Mouse (Mus musculus) hindbrain, embryonic 14.5 days (tissue): ENCODE data around the gene Wnt1. TPM values are rescaled to one million over a fixed set of nuclear protein-coding genes. Genes with fewer than 3 reads are reported as not detected.

ENCODE experiments used
- ATAC-seq: fragments of 200-750 bp; cut with Nextera tagmentation; 2 replicates; pipeline ENCODE4 v1.8.0; 2017; ENCODE audit warnings: moderate number of reproducible peaks, mild to moderate bottlenecking, moderate TSS enrichment, moderate library complexity; ENCODE audit not compliant: low FRiP score
- DNase-seq: peaks from one replicate; pipeline ENCODE4 v3.0.0-alpha.2; 2015; ENCODE audit warnings: low spot score
- H3K27ac ChIP-seq: fragments of 300-500 bp; sonication (generic); 2 replicates; pipeline ENCODE4 v1.5.1; 2014; ENCODE audit warnings: mild to moderate bottlenecking, moderate library complexity
- H3K27me3 ChIP-seq: fragments of 300-500 bp; sonication (generic); 2 replicates; pipeline ENCODE4 v1.6.1; 2014; ENCODE audit warnings: mild to moderate bottlenecking, low read length, mixed read lengths; ENCODE audit not compliant: control insufficient read depth, insufficient read depth
- H3K36me3 ChIP-seq: fragments of 300-500 bp; sonication (generic); replicated peaks from 2 replicates; pipeline ENCODE4 v1.6.1; 2014; ENCODE audit not compliant: control insufficient read depth, insufficient read depth
- H3K4me1 ChIP-seq: fragments of 300-500 bp; sonication (generic); replicated peaks from 2 replicates; pipeline ENCODE4 v1.6.1; 2014; ENCODE audit warnings: antibody characterized with exemption, low read length, mixed read lengths; ENCODE audit not compliant: control insufficient read depth, insufficient read depth
- H3K4me2 ChIP-seq: fragments of 300-500 bp; sonication (generic); replicated peaks from 2 replicates; pipeline ENCODE4 v1.6.1; 2014; ENCODE audit warnings: mild to moderate bottlenecking, moderate library complexity
- H3K4me3 ChIP-seq: fragments of 300-500 bp; sonication (generic); replicated peaks from 2 replicates; pipeline ENCODE4 v1.5.1; 2014; ENCODE audit warnings: mild to moderate bottlenecking, low read length
- H3K9ac ChIP-seq: fragments of 300-500 bp; sonication (generic); 2 replicates; pipeline ENCODE4 v1.6.1; 2014
- H3K9me3 ChIP-seq: fragments of 300-500 bp; sonication (generic); 2 replicates; pipeline ENCODE4 v1.6.1; 2016; ENCODE audit warnings: low read length; ENCODE audit not compliant: control insufficient read depth
- WGBS: fragments of 180-500 bp; shearing (Covaris S2); extraction: QIAGEN DNeasy Blood & Tissue Kit; methylation state at CpG from one replicate; pipeline ENCODE4 v1.1.7; 2014; 5-methylcytosine and 5-hydroxymethylcytosine counted together
- polyA plus RNA-seq: library from polyadenylated mRNA; unstranded; fragments of >200 nt; fragmentation: Nextera tagmentation; extraction: Ambion mirVana; gene quantifications from 2 replicates; pipeline ENCODE4 v1.2.1, GENCODE M21; 2014

The Wnt1 gene
- polyA plus RNA-seq, 1 experiment from 2014 or later, result 2.1 TPM

- H3K36me3 ChIP-seq, result no peaks in the 10 kb centered on the region
- peak overlapping the region; percentile 16 for H3K4me3 ChIP-seq
- peak overlapping the region; percentile 38 for H3K4me2 ChIP-seq
- peaks cover 30% of the 10 kb centered on the region for H3K4me1 ChIP-seq
- ATAC-seq (no peak; the same call in 1 of the 2 replicates), DNase-seq (no peak)
- no peak overlapping the region for H3K9ac ChIP-seq
- no peaks in the 10 kb centered on the region for H3K9me3 ChIP-seq
- no peak overlapping the region for H3K27ac ChIP-seq
- peaks cover 100% of the 10 kb centered on the region for H3K27me3 ChIP-seq
- WGBS, result 1% methylated on average over 62 of the region's 62 CpGs
Measured at GRCm38 (mm10) chr15:98776280-98777004, 13.2 kb upstream of the Wnt1 start.

GRCm38 (mm10) chr15:98777005-98777616, 12.5 kb upstream of the Wnt1 start:
- no peak for ATAC-seq
- DNase-seq, result no peak
- H3K4me2 ChIP-seq, result no peak overlapping the region
- H3K9me3 ChIP-seq, result no peaks in the 10 kb centered on the region
- peaks cover 30% of the 10 kb centered on the region for H3K4me1 ChIP-seq
- H3K9ac ChIP-seq, result no peak overlapping the region
- no peak overlapping the region for H3K4me3 ChIP-seq
- H3K27me3 ChIP-seq, result peaks cover 100% of the 10 kb centered on the region
- H3K36me3 ChIP-seq, result no peaks in the 10 kb centered on the region
- no peak overlapping the region for H3K27ac ChIP-seq
- 2% methylated on average over 18 of the region's 19 CpGs for WGBS

- Histone ChIP-seq H3K4me1 (peaks cover 25% of the 10 kb centered on the region), H3K36me3 (no peaks in the 10 kb centered on the region), H3K9me3 (no peaks in the 10 kb centered on the region), H3K4me3 (peak within 1 kb of the TSS; percentile 20), H3K27me3 (peaks cover 98% of the 10 kb centered on the region), H3K27ac (no peak within 1 kb of the TSS), H3K4me2 (peak within 1 kb of the TSS; percentile 45), H3K9ac (no peak within 1 kb of the TSS)
- ATAC-seq, result no peak
- DNase-seq, result no peak
- 2% methylated on average over 21 of the region's 33 CpGs for WGBS
Measured at GRCm38 (mm10) chr15:98777762-98778161, 11.9 kb upstream of the Wnt1 start, which contains the start of gene Wnt10b. TSS of gene Wnt10b (minus strand) at chr15:98778150.

DNA sequence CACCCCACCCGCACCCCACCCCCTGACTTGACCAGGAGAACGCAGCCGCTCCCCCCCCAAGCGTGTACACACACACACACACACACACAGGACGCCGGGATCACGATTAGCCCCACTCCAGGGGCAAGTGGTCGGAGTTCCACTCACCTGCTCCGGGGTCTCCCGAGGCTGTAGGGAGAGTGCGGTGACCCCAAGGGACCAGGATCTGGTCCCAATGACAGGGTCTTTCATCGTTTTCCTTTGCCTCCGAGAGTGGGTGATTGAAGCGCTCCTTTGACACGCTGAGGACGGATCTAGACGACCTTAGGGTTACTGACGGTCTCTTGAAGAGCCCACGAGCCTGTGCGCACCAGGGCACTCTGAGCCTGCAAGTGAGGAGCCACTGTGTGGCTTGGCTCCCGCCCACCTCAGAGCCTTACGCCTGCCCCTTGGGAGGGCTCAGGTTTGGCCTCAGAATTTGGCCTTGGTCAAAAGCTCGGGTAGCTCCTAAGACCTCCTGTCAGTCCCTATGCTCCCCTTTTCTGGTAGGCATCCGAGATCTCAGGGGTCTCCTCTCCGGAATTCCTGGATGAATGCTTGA, 11.4 kb upstream of the Wnt1 start:
- H3K9ac ChIP-seq, result no peak overlapping the region
- H3K27me3 ChIP-seq, result peaks cover 97% of the 10 kb centered on the region
- H3K36me3 ChIP-seq, result no peaks in the 10 kb centered on the region
- H3K9me3 ChIP-seq, result no peaks in the 10 kb centered on the region
- peaks cover 24% of the 10 kb centered on the region for H3K4me1 ChIP-seq
- ATAC-seq, result no peak
- WGBS, result 2% methylated on average over 23 of the region's 25 CpGs
- peak overlapping the region; percentile 45 for H3K4me2 ChIP-seq
- no peak for DNase-seq
- peak overlapping the region; percentile 20 for H3K4me3 ChIP-seq
- H3K27ac ChIP-seq, result no peak overlapping the region

DNA sequence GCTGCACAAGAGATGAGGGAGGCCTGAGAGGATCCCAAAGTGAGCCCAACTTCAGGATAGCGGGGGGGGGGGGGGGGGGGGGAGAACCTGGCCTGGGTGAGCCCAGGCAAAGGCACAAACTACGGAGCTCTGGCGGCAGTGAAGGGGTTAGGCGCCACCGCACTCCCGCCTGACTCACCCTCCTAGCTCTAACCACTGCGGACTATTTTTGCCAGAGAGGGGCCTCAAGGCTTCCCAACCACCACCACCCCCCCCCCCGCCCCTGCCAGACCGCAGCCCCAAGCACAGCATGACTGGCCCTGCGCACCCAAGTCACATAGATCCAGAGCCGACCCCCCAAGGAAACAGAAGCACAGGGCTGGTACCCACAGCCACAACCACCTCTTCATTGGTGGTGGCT, 10.9 kb upstream of the Wnt1 start:
- H3K4me1 ChIP-seq, result peaks cover 24% of the 10 kb centered on the region
- DNase-seq (no peak), ATAC-seq (no peak)
- H3K27ac ChIP-seq, result no peak overlapping the region
- no peak overlapping the region for H3K9ac ChIP-seq
- H3K27me3 ChIP-seq, result peaks cover 93% of the 10 kb centered on the region
- no peaks in the 10 kb centered on the region for H3K36me3 ChIP-seq
- H3K9me3 ChIP-seq, result no peaks in the 10 kb centered on the region
- no peak overlapping the region for H3K4me3 ChIP-seq
- 6% methylated on average over 9 of the region's 11 CpGs for WGBS
- H3K4me2 ChIP-seq, result no peak overlapping the region

DNA sequence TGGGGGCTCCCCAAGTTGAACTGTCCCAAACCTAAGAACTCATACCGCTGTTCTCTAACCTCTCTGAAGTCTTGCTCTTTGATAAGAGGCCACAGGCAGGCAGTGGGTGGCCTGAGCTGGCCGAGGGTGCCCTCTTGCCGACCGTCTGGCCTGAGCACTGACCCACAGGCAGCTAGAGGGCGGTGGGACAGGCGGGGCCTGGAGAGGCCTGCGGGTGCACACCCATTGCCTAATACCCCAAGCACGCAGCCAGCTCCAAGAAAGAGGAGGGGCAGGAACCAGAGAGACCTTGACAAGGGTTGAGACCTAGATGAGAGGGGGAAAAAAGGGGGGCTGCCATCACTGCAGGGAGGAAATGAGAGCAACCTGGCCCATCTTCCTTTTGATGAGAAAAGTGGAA, 9.6 kb upstream of the Wnt1 start:
- Histone ChIP-seq H3K4me2 (no peak overlapping the region), H3K27me3 (peaks cover 80% of the 10 kb centered on the region), H3K9ac (no peak overlapping the region)

DNA sequence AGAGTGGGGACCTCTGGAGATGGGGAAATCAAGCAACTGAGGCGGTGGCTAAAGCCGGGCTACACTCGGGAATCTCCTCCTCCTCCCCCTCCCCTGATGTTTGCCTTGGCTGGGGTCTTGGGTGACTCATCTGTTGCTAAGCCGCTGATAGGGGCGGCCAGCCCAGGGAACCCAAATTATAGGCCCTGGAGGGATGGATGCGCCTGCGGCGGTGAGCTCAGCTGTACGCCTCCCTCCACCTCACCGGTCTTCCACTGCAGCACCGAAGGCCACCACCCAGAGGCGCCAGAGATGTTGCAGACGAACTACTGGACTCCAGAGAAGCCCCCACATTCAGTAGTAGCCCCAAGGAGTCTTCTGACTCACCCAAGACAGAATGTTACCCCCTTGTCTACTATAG, 9.1 kb upstream of the Wnt1 start:
- ATAC-seq, result 0 out of 2 replicates have a peak, but pooled peaks have one; percentile 8
- 4% methylated on average over 13 of the region's 13 CpGs for WGBS
- Histone ChIP-seq H3K4me2 (no peak overlapping the region), H3K9me3 (no peaks in the 10 kb centered on the region), H3K4me1 (peaks cover 24% of the 10 kb centered on the region), H3K27ac (no peak overlapping the region), H3K27me3 (peaks cover 78% of the 10 kb centered on the region), H3K4me3 (no peak overlapping the region), H3K9ac (no peak overlapping the region), H3K36me3 (no peaks in the 10 kb centered on the region)
- DNase-seq, result no peak

More for the DNA sequence above, 9.6 kb upstream of the Wnt1 start:
- DNase-seq (no peak), ATAC-seq (no peak)
- no peak overlapping the region for H3K27ac ChIP-seq
- no peaks in the 10 kb centered on the region for H3K36me3 ChIP-seq
- no peak overlapping the region for H3K4me3 ChIP-seq
- no peaks in the 10 kb centered on the region for H3K9me3 ChIP-seq
- WGBS, result 4% methylated on average over 8 of the region's 8 CpGs
- H3K4me1 ChIP-seq, result peaks cover 24% of the 10 kb centered on the region

DNA sequence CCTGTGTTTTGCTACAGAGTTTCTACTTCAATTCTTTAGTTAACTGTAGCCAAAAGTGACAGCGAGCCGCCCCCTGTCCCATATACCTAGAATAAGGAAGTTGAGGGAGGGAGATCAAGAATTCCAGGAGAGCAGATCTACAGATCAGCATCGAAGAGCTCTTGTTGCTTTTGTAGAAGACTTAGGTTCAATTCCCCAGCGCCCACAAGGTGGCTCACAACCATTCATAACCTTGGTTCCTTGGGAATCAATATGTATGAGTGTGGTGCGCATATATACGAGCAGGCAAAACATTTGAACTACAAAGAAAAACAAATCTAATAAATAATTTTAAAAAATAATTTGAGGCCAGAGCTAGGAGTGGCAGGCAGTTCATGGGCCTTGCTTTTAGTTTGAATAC, 8.5 kb upstream of the Wnt1 start:
- Histone ChIP-seq H3K4me3 (no peak overlapping the region), H3K36me3 (no peaks in the 10 kb centered on the region), H3K4me2 (no peak overlapping the region), H3K27ac (no peak overlapping the region), H3K4me1 (peaks cover 22% of the 10 kb centered on the region), H3K9ac (no peak overlapping the region), H3K27me3 (peaks cover 72% of the 10 kb centered on the region), H3K9me3 (no peaks in the 10 kb centered on the region)
- no peak for DNase-seq
- ATAC-seq, result no peak
- 25% methylated on average over 6 of the region's 6 CpGs for WGBS

- H3K4me1 ChIP-seq, result no peaks in the 10 kb centered on the region
- no peaks in the 10 kb centered on the region for H3K9me3 ChIP-seq
- ATAC-seq (no peak), DNase-seq (no peak)
- no peak overlapping the region for H3K4me3 ChIP-seq
- no peak overlapping the region for H3K27ac ChIP-seq
- H3K4me2 ChIP-seq, result no peak overlapping the region
- H3K9ac ChIP-seq, result no peak overlapping the region
- H3K27me3 ChIP-seq, result peaks cover 70% of the 10 kb centered on the region
- H3K36me3 ChIP-seq, result no peaks in the 10 kb centered on the region
- WGBS, result 40% methylated on average over 7 of the region's 7 CpGs
Measured at GRCm38 (mm10) chr15:98785744-98786143, 3.9 kb upstream of the Wnt1 start.
